Mouse (Mus musculus): ENCODE measurements around the gene Gm10320. TPM values are rescaled to one million over a fixed set of nuclear protein-coding genes. Genes with fewer than 3 reads are reported as not detected.

Gene Gm10320
- total RNA-seq, 2 experiments from 2014 or later: not detected

Other genes starting within 250 kb of the Gm10320 start
- 10 to 100 TPM; 18.1 to 18.8 TPM for gene Utp15, start 229.0 kb downstream of the Gm10320 start, total RNA-seq (2021)
- 10 to 100 TPM; 48.7 to 53.4 TPM for gene Ankra2, start 228.9 kb downstream of the Gm10320 start, total RNA-seq (2021)
- not detected for gene Gm21976, start 212.1 kb downstream of the Gm10320 start, total RNA-seq (2021)
- gene Btf3, start 175.0 kb downstream of the Gm10320 start, total RNA-seq (2021): 100 to 1,000 TPM; 185 to 191 TPM
- gene Foxd1, start 137.8 kb downstream of the Gm10320 start, total RNA-seq (2021): 1 to 10 TPM; 1.7 to 2.0 TPM
- not detected for gene Tmem174, start 145.4 kb upstream of the Gm10320 start, total RNA-seq (2021)
- gene Tmem171, start 202.8 kb upstream of the Gm10320 start, total RNA-seq (2021): under 1 TPM; 0.31 to 0.38 TPM